Mouse (Mus musculus) midbrain, embryonic 10.5 days (tissue): ENCODE measurements around the gene Eno4. TPM values are rescaled to one million over a fixed set of nuclear protein-coding genes. Genes with fewer than 3 reads are reported as not detected.

Experiments
- DNase-seq: peaks from one replicate; pipeline ENCODE4 v3.0.0-alpha.2; 2017; ENCODE audit warnings: low spot score
- H3K27ac ChIP-seq: fragments of 300-500 bp; sonication (generic); replicated peaks from 2 replicates; pipeline ENCODE4 v1.5.1; 2016; ENCODE audit warnings: mild to moderate bottlenecking
- H3K27me3 ChIP-seq: fragments of 300-500 bp; sonication (generic); 2 replicates; pipeline ENCODE4 v1.6.1; 2016; ENCODE audit warnings: low read depth, mild to moderate bottlenecking; ENCODE audit not compliant: poor library complexity, severe bottlenecking
- H3K36me3 ChIP-seq: fragments of 300-500 bp; sonication (generic); 2 replicates; pipeline ENCODE4 v1.6.1; 2016; ENCODE audit warnings: mild to moderate bottlenecking, moderate library complexity
- H3K4me1 ChIP-seq: fragments of 300-500 bp; sonication (generic); 2 replicates; pipeline ENCODE4 v1.6.1; 2016
- H3K4me3 ChIP-seq: fragments of 300-500 bp; sonication (generic); 2 replicates; pipeline ENCODE4 v1.5.1; 2016; ENCODE audit warnings: mild to moderate bottlenecking, moderate library complexity
- H3K9me3 ChIP-seq: fragments of 300-500 bp; sonication (generic); replicated peaks from 2 replicates; pipeline ENCODE4 v1.6.1; 2016; ENCODE audit warnings: mild to moderate bottlenecking
- WGBS: fragments of 180-500 bp; shearing (Covaris S2); methylation state at CpG from one replicate; pipeline ENCODE4 v1.1.7; 2016; 5-methylcytosine and 5-hydroxymethylcytosine counted together
- microRNA-seq: library from miRNA; unstranded; fragments of <30 nt; microRNA quantifications from one replicate; pipeline ENCODE4, GENCODE M21; 2017
- polyA plus RNA-seq: library from polyadenylated mRNA; unstranded; fragments of >200 nt; fragmentation: Nextera tagmentation; extraction: Ambion mirVana; gene quantifications from 2 replicates; pipeline ENCODE4 v1.2.1, GENCODE M21; 2016

Eno4 gene
- polyA plus RNA-seq, 1 experiment from 2014 or later: 0.54 TPM

DNA sequence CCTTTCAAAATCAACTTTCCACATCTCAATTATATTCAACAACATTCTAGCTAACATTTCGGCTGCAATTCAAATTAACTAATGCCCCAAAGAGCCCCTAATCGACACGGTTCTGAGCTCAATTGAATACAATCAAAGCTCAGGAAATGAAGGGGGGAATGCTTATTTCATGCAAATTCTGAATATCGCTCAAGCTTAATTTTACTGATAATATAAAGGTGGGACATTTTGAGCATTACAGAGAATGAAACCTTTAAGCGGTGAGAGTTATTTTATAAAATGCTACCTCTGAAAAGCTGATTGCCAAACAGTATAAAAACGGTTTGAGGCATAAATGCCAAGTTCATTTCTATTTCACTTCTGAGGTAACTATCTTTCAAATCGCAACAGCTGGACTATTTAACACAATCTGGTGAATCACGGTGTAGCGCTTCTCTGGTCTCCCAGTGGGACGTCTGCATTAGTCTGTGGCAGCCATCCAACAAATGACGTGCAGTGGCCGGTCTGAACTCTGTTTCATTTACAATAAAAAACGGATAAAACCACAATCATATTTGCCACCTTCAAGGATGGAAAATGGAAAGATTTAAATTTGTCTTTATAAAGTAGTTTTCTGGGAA is 36.3 kb downstream of the Eno4 start:
- peaks cover 35% of the 10 kb centered on the region for H3K4me1 ChIP-seq
- no peaks in the 10 kb centered on the region for H3K36me3 ChIP-seq
- WGBS: 39% methylated on average over 13 of the region's 13 CpGs
- no peaks in the 10 kb centered on the region for H3K9me3 ChIP-seq
- no peak for DNase-seq
- no peak overlapping the region for H3K4me3 ChIP-seq
- peaks cover 100% of the 10 kb centered on the region for H3K27me3 ChIP-seq
- H3K27ac ChIP-seq: no peak overlapping the region

DNA sequence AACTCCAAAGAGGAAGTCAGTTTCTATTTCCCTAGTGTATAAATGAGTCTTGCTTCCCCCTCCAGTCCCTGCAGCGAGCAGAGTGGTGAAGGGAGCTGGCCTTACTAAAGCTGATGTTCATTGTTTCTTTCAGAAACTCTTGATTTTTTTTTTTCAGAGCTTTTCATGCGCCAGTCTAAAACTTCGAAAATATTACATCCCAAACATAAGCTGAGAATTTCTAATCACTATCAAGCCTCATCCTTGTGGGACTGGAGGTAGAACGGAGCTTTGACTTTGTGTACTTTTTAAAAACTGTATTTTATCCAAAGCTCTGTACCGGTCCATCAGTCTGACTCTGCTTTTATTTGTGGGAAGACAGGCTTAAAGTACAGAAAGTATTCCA is 36.8 kb downstream of the Eno4 start:
- Histone ChIP-seq H3K9me3 (no peaks in the 10 kb centered on the region), H3K27ac (no peak overlapping the region), H3K27me3 (peaks cover 100% of the 10 kb centered on the region), H3K36me3 (no peaks in the 10 kb centered on the region), H3K4me1 (peaks cover 35% of the 10 kb centered on the region), H3K4me3 (no peak overlapping the region)
- no peak for DNase-seq
- whole genome bisulfite sequencing: 45% methylated on average over 5 of the region's 5 CpGs

DNA sequence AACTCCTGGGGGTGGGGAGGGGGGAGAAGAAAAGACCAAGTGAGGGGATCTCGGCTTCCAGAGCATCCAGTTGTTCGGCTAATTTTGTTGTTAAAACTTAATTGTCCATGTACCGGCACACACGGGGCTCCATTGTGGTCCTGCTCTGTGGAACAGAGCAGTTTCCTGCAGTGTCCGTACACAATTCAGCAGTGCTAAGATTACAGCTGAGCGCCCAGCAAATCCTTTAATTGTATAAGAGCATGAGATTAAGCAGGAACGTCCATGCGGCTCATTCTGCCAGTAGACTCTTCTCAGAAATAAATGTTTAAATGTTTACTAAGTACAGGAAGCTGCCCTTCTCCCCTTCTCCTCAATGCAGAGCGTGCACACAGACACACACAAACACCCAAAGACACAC is 38.3 kb downstream of the Eno4 start:
- Histone ChIP-seq H3K4me3 (peak overlapping the region; percentile 24; the same call in 1 of the 2 replicates), H3K9me3 (no peaks in the 10 kb centered on the region), H3K36me3 (no peaks in the 10 kb centered on the region), H3K27me3 (peaks cover 100% of the 10 kb centered on the region), H3K4me1 (peaks cover 35% of the 10 kb centered on the region), H3K27ac (no peak overlapping the region)
- peak; percentile 44 for DNase-seq
- 12% methylated on average over 9 of the region's 9 CpGs for WGBS

DNA sequence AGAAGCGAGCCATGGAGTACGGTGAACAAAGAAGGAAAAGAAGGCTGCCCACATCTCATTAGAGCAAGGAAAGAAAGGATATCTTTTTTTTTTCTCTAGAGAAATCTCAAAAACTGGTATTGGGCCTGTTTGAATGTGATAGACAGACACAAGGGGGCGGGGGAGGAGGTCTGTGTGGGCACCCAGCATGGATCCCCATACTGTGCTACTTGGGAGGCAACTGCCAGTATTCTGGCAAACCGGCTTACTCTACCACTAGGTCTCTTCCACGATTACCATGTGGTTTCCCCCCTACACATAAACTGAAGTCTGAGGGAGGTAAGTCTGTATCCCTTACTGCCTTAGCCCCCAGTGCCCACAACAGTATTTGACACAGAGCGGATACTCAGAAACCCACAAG is 59.6 kb downstream of the Eno4 start:
- peaks cover 45% of the 10 kb centered on the region for H3K27me3 ChIP-seq
- H3K4me3 ChIP-seq: no peak overlapping the region
- H3K4me1 ChIP-seq: peaks cover 13% of the 10 kb centered on the region
- 90% methylated on average over 6 of the region's 6 CpGs for WGBS
- H3K9me3 ChIP-seq: no peaks in the 10 kb centered on the region
- no peak for DNase-seq
- H3K36me3 ChIP-seq: no peaks in the 10 kb centered on the region
- no peak overlapping the region for H3K27ac ChIP-seq

DNA sequence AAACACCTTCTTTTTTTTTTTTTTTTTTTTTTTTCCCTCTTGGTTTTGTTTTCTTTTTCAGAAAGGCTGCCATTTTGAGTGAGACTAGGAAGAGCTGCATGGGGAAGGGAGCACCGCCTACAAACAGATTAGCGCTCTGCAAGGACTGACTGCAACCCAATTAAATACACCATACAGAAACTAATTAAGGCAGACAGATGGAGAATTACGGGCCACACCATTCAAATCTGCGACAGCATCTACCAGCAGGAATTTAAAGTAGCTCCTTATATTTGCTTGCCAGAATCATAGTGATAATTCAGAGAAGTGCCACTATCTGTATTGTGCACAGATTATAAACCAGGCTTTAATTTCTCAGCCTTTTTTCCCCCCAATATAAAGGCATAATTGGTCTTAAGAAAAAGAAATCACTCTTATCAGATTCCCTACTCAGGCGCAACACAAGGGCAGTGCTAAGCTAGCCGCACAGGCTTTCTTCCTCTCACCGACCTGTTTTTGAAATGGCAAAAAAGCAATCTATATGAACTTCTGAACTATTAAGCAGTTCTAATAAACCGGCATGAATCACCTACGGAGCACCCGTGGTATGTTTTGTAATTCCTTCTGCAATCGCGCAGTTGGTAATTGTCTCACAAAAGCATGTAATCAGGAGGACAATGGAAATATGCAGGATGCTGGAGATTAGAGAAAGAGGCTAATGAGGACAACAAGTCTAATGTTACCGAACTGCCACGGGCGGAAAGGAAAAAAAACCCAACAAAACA is 63.5 kb downstream of the Eno4 start:
- Histone ChIP-seq H3K36me3 (no peaks in the 10 kb centered on the region), H3K9me3 (no peaks in the 10 kb centered on the region), H3K4me3 (no peak overlapping the region), H3K27me3 (peaks cover 37% of the 10 kb centered on the region), H3K27ac (no peak overlapping the region), H3K4me1 (no peaks in the 10 kb centered on the region)
- WGBS: 71% methylated on average over 15 of the region's 15 CpGs
- no peak for DNase-seq

DNA sequence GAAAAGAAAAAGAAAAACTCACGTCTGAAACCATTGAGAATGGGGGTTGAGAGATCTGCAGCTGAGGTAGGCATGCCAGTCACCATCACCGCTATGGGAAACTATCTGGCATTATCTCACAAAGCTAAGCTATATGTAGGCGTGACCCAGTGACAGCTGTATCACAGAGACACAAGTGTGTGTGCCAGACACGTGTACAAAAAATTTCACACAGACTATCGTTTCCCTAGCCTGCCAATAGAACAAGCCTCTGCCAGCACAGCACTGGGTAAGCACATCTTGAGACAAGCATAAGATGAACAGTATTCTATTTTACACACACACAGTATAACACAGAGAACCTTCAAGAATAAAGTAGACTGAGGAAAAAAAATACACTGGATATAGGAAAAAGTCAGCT is 67.6 kb downstream of the Eno4 start:
- Histone ChIP-seq H3K27ac (no peak overlapping the region), H3K4me3 (no peak overlapping the region), H3K4me1 (no peaks in the 10 kb centered on the region), H3K27me3 (peaks cover 25% of the 10 kb centered on the region), H3K9me3 (no peaks in the 10 kb centered on the region), H3K36me3 (no peaks in the 10 kb centered on the region)
- 86% methylated on average over 5 of the region's 5 CpGs for WGBS
- no peak for DNase-seq

Small RNA genes within 50 kb of the gene (microRNA-seq; reads per million reads assigned to microRNA genes)
- gene Mir3086: 6.6 reads per million, percentile 15 among the genes with 10 or more reads in this experiment

Other genes with a start within 250 kb of the Eno4 start
- gene Pnliprp1, start 214.5 kb upstream of the Eno4 start, polyA plus RNA-seq: 0.14 and 0.22 TPM in 2 replicates
- not detected in 2 replicates for gene Pnliprp2, start 183.7 kb upstream of the Eno4 start, polyA plus RNA-seq
- gene 1700019N19Rik, start 149.0 kb upstream of the Eno4 start, polyA plus RNA-seq: 0.12 TPM in 1 of 2 replicates, not detected in the other
- gene Hspa12a, start 229 bp downstream of the Eno4 start, polyA plus RNA-seq: 10.8 and 15.3 TPM in 2 replicates
- 0.75 and 1.4 TPM in 2 replicates for gene Shtn1, start 132.7 kb downstream of the Eno4 start, polyA plus RNA-seq
- 0.11 TPM in 1 of 2 replicates, not detected in the other for gene Vax1, start 226.6 kb downstream of the Eno4 start, polyA plus RNA-seq